Mouse (Mus musculus): Measurements from ENCODE around the gene Hist1h1d. TPM values are rescaled to one million over a fixed set of nuclear protein-coding genes. Genes with fewer than 3 reads are reported as not detected.
A peak's percentile ranks its signal among the peaks of the same experiment; 100 is the strongest.

The Hist1h1d gene
- polyA plus RNA-seq, 1 experiment from 2014 or later, result 0.21 TPM

GRCm38 (mm10) chr13:23576351-23576881, 23.4 kb downstream of the Hist1h1d start:
- peak overlapping the region; percentile 67 for H3K4me2 ChIP-seq (replicated peaks; ENCODE audit: low read depth)
- 7% methylated on average over 7 of the region's 7 CpGs for WGBS
- H3K4me3 ChIP-seq (ENCODE audit: low read depth, low read length), result peak overlapping the region; percentile 34
- no peaks in the 10 kb centered on the region for H3K9me3 ChIP-seq (ENCODE audit: control insufficient read depth)
- TF ChIP-seq CTCF (IDR thresholded peaks at IDR 0.05; ENCODE audit: low read depth), result no peak
- H3K4me1 ChIP-seq (replicated peaks; ENCODE audit: control insufficient read depth, insufficient read depth, low read length), result peaks cover 9% of the 10 kb centered on the region; the same call in 1 of the 2 replicates
- H3K27ac ChIP-seq (ENCODE audit: low read depth, low read length), result peak overlapping the region; percentile 9; the same call in 1 of the 2 replicates
- no peaks in the 10 kb centered on the region for H3K27me3 ChIP-seq (replicated peaks; ENCODE audit: control insufficient read depth, insufficient read depth, low read length)
- H3K9ac ChIP-seq (ENCODE audit: low read depth, low read length), result peak overlapping the region; percentile 46; the same call in 1 of the 2 replicates
- H3K36me3 ChIP-seq (ENCODE audit: control insufficient read depth, insufficient read depth), result no peaks in the 10 kb centered on the region
- ATAC-seq, result no peak

DNA sequence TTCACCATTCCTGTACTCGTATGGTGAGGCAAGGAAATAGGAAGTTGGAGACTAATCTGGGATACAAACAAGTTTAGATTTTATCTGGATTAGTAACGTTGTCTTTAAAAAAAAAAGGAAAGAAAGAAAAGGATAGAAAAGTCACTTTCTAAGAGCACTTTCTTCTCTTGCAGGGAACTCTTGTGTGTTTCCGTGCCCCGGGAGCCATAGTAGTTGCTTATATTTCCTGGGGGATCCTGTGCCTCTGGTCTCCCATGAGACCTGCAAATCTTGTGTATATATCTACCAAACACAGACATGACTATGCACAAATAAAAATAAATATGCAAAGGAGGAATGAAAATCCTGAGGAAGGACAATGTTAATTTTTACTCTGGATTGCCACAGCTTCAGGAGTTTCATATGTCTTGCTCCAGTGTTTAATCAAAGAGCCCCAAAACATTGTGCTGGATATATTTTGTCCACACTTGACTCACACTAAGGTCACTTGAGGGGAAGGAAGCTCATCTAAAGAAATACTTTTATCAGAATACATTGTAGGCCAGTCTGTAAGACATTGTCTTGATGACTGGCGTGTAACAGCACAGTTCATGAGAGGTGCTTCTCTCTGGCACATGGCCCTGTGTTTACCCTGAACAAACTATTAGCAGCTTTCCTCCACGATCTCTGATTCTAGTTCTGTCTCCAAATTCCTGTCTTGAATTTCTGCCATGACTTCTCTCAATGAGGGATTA, 24.0 kb downstream of the Hist1h1d start:
- ATAC-seq, result no peak
- Histone ChIP-seq H3K27me3 (replicated peaks; ENCODE audit: control insufficient read depth, insufficient read depth, low read length) (no peaks in the 10 kb centered on the region), H3K9ac (ENCODE audit: low read depth, low read length) (peak overlapping the region; percentile 46; the same call in 1 of the 2 replicates), H3K4me1 (replicated peaks; ENCODE audit: control insufficient read depth, insufficient read depth, low read length) (peaks cover 9% of the 10 kb centered on the region; the same call in 1 of the 2 replicates), H3K4me3 (ENCODE audit: low read depth, low read length) (peak overlapping the region; percentile 34), H3K27ac (ENCODE audit: low read depth, low read length) (peak overlapping the region; percentile 9; the same call in 1 of the 2 replicates), H3K9me3 (ENCODE audit: control insufficient read depth) (no peaks in the 10 kb centered on the region), H3K36me3 (ENCODE audit: control insufficient read depth, insufficient read depth) (no peaks in the 10 kb centered on the region), H3K4me2 (replicated peaks; ENCODE audit: low read depth) (peak overlapping the region; percentile 67)
- WGBS, result 35% methylated on average over 6 of the region's 6 CpGs
- no peak for TF ChIP-seq CTCF (IDR thresholded peaks at IDR 0.05; ENCODE audit: low read depth)

DNA sequence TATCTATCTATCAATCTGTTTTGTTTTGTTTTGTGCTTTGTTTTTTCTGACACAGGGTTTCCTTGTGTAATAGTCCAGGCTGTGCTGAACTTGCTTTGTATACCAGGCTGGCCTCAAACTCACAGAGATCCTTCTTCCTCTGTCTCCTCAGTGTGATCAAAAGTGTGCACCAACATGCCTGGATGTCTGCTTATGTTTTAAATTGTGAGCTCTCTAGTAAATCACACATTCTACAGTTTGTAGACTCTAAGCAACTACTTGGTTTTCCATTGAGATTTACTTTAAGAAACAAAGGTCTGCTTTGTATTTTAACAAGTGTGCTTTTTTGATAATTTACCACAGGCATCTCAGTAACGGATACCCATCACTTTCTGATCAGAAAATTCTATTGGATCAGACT, 24.8 kb downstream of the Hist1h1d start:
- H3K4me1 ChIP-seq (replicated peaks; ENCODE audit: control insufficient read depth, insufficient read depth, low read length), result peaks cover 3% of the 10 kb centered on the region; the same call in 1 of the 2 replicates
- H3K4me2 ChIP-seq (replicated peaks; ENCODE audit: low read depth), result no peak overlapping the region
- no peak for TF ChIP-seq CTCF (IDR thresholded peaks at IDR 0.05; ENCODE audit: low read depth)
- H3K9me3 ChIP-seq (ENCODE audit: control insufficient read depth), result no peaks in the 10 kb centered on the region
- H3K27ac ChIP-seq (ENCODE audit: low read depth, low read length), result no peak overlapping the region
- H3K36me3 ChIP-seq (ENCODE audit: control insufficient read depth, insufficient read depth), result no peaks in the 10 kb centered on the region
- H3K4me3 ChIP-seq (ENCODE audit: low read depth, low read length), result no peak overlapping the region
- WGBS, result 95% methylated on average over 1 of the region's 1 CpGs
- ATAC-seq, result no peak
- no peak overlapping the region for H3K9ac ChIP-seq (ENCODE audit: low read depth, low read length)
- H3K27me3 ChIP-seq (replicated peaks; ENCODE audit: control insufficient read depth, insufficient read depth, low read length), result no peaks in the 10 kb centered on the region

GRCm38 (mm10) chr13:23581408-23582218, 28.6 kb downstream of the Hist1h1d start, which contains the start of gene Hist1h4d:
Gene Hist1h4d, plus strand, starts transcription at chr13:23581598.
- peak; percentile 84 for ATAC-seq
- Histone ChIP-seq H3K4me3 (ENCODE audit: low read depth, low read length) (peak within 1 kb of the TSS; percentile 47), H3K9ac (ENCODE audit: low read depth, low read length) (peak within 1 kb of the TSS; percentile 65), H3K27ac (ENCODE audit: low read depth, low read length) (peak within 1 kb of the TSS; percentile 68), H3K4me2 (replicated peaks; ENCODE audit: low read depth) (peak within 1 kb of the TSS; percentile 73), H3K9me3 (ENCODE audit: control insufficient read depth) (no peaks in the 10 kb centered on the region), H3K4me1 (replicated peaks; ENCODE audit: control insufficient read depth, insufficient read depth, low read length) (no peaks in the 10 kb centered on the region; the same call in 1 of the 2 replicates), H3K27me3 (replicated peaks; ENCODE audit: control insufficient read depth, insufficient read depth, low read length) (no peaks in the 10 kb centered on the region), H3K36me3 (ENCODE audit: control insufficient read depth, insufficient read depth) (no peaks in the 10 kb centered on the region)
- no peak for TF ChIP-seq CTCF (IDR thresholded peaks at IDR 0.05; ENCODE audit: low read depth)
- WGBS, result under 1% methylated on average over 43 of the region's 43 CpGs

DNA sequence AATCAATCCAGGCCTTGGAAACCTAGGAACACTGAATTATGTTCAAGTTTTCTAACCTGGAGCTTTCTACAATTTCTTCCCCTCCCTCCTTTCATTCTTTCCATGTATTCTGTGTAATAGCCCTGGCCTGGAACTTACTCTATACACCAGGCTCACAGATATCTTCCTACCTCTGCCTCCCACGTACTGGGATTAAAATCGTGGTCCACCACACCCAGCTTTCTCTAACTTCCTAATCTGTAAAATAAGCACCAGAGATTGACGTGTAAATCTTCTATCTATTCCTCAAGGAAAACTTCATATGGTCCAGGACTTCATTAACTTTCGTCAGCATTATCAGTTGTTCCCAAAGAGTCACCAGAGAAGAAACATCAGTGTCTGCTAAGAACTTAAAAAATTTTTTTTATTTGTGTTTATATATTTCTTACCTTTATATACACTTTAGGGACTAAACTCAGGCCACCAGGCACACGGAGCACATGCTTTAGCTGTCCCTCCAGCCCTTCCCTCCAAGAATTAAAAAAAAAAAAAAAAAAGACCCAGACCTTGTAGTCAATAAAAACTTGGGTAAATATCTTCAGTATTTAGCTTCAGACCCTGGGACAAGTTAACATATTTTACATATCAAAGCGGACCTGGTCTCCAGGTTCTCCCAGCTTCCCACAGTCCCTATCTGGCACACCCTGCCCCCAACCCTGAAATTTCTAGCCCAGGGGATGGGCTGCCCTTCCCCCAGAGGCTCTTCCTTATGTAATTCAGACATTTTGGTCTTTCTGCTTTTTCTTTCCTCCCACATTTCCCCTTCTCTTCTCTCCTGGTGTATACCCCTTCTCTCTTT, 29.4 kb downstream of the Hist1h1d start:
- Histone ChIP-seq H3K9me3 (ENCODE audit: control insufficient read depth) (no peaks in the 10 kb centered on the region), H3K4me3 (ENCODE audit: low read depth, low read length) (peak overlapping the region; percentile 47), H3K4me1 (replicated peaks; ENCODE audit: control insufficient read depth, insufficient read depth, low read length) (no peaks in the 10 kb centered on the region; the same call in 1 of the 2 replicates), H3K27me3 (replicated peaks; ENCODE audit: control insufficient read depth, insufficient read depth, low read length) (no peaks in the 10 kb centered on the region), H3K4me2 (replicated peaks; ENCODE audit: low read depth) (peak overlapping the region; percentile 73), H3K27ac (ENCODE audit: low read depth, low read length) (no peak overlapping the region), H3K36me3 (ENCODE audit: control insufficient read depth, insufficient read depth) (no peaks in the 10 kb centered on the region), H3K9ac (ENCODE audit: low read depth, low read length) (peak overlapping the region; percentile 65)
- no peak for TF ChIP-seq CTCF (IDR thresholded peaks at IDR 0.05; ENCODE audit: low read depth)
- no peak for ATAC-seq
- 15% methylated on average over 6 of the region's 6 CpGs for WGBS

All from intestine, postnatal 0 days (tissue).